Mouse (Mus musculus): ENCODE measurements around the gene Tshz2.

DNA sequence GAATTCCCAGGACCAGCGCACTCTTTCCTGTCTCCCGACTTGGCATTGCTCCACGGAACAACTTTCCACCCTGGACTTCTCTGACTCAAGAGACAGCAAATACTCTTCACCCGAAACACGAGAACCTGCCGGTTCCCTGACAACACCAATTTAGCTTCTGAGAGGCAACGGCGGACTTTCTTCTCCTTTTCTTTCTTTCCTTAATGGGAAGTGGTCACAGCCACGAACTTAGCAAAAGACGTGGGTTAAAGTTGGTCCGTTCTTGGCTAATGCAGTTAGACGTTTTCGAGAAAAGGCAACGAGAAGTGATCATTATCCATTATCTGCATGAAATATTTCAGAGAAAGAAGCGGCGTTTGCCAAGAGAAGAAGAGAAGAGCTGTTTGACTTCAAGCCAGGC lies 240.6 kb downstream of the Tshz2 start:
- TF ChIP-seq CTCF (IDR thresholded peaks at IDR 0.05; ENCODE audit: low read depth) (no peak), EP300 (IDR thresholded peaks at IDR 0.05; ENCODE audit: low read depth) (no peak)

All from liver, embryonic 14.5 days (tissue).